Mouse (Mus musculus): Measurements from ENCODE around the gene Clic6.

DNA sequence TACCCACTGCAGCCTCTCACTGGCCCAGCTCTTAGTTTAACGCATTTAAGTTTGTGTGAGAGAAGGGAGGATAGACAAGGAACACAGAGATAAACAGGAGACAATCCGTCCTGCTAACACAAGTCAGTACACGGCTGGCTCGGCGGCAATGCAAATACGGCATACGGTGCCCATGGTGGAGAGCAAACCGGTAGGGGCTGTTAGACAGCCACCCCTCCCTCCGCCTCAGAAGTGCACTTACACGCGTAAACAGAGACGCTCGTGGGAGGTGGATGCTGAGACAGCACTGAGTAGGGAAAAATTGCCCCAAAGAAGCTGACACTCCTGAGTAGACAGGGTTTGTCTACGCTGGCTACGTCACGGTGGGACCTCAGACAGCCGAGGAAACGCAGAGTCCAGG, 31.0 kb upstream of the Clic6 start:
- TF ChIP-seq CTCF (IDR thresholded peaks at IDR 0.05; ENCODE audit: low read depth, low read length) (no peak), GATA1 (IDR thresholded peaks at IDR 0.05; ENCODE audit: borderline replicate concordance, low read length) (no peak), TAL1 (conservative IDR thresholded peaks at IDR 0.05; ENCODE audit: low read depth, low read length) (no peak), POLR2AphosphoS5 (IDR thresholded peaks at IDR 0.05; ENCODE audit: insufficient replicate concordance, low read depth, low read length) (no peak)

Data from G1E (cell line).